Mouse (Mus musculus) forebrain, embryonic 16.5 days (tissue): ENCODE measurements around the gene Sytl3. TPM values are rescaled to one million over a fixed set of nuclear protein-coding genes. Genes with fewer than 3 reads are reported as not detected.
"Not testable (repeated sequence)": the region's sequence is repeated elsewhere in the genome, so short reads cannot be mapped to it uniquely, and the experiment has no call there.

Experiments
- ATAC-seq: fragments of 200-750 bp; cut with Nextera tagmentation; 2 replicates; pipeline ENCODE4 v1.8.0; 2017; ENCODE audit warnings: mild to moderate bottlenecking, moderate library complexity
- H3K27ac ChIP-seq: fragments of 300-500 bp; sonication (generic); 2 replicates; pipeline ENCODE4 v1.5.1; 2014; ENCODE audit warnings: low read length, control low read depth
- H3K27me3 ChIP-seq: fragments of 300-500 bp; sonication (generic); replicated peaks from 2 replicates; pipeline ENCODE4 v1.6.1; 2014; ENCODE audit warnings: low read length; ENCODE audit not compliant: control insufficient read depth, insufficient read depth
- H3K36me3 ChIP-seq: fragments of 300-500 bp; sonication (generic); 2 replicates; pipeline ENCODE4 v1.6.1; 2014; ENCODE audit not compliant: control insufficient read depth, insufficient read depth
- H3K4me1 ChIP-seq: fragments of 300-500 bp; sonication (generic); replicated peaks from 2 replicates; pipeline ENCODE4 v1.6.1; 2014; ENCODE audit warnings: low read length; ENCODE audit not compliant: control insufficient read depth, insufficient read depth
- H3K4me2 ChIP-seq: fragments of 300-500 bp; sonication (generic); 2 replicates; pipeline ENCODE4 v1.6.1; 2014; ENCODE audit warnings: mild to moderate bottlenecking, low read length, control low read depth
- H3K4me3 ChIP-seq: fragments of 300-500 bp; sonication (generic); replicated peaks from 2 replicates; pipeline ENCODE4 v1.5.1; 2014; ENCODE audit warnings: mild to moderate bottlenecking, low read length, control low read depth
- H3K9ac ChIP-seq: fragments of 300-500 bp; sonication (generic); replicated peaks from 2 replicates; pipeline ENCODE4 v1.6.1; 2014; ENCODE audit warnings: low read depth, low read length, control low read depth
- H3K9me3 ChIP-seq: fragments of 300-500 bp; sonication (generic); 2 replicates; pipeline ENCODE4 v1.6.1; 2016; ENCODE audit warnings: low read length; ENCODE audit not compliant: control insufficient read depth
- WGBS: fragments of 180-500 bp; shearing (Covaris S2); extraction: QIAGEN DNeasy Blood & Tissue Kit; methylation state at CpG from one replicate; pipeline ENCODE4 v1.1.7; 2014; 5-methylcytosine and 5-hydroxymethylcytosine counted together
- polyA plus RNA-seq: library from polyadenylated mRNA; unstranded; fragments of >200 nt; fragmentation: Nextera tagmentation; extraction: Ambion mirVana; gene quantifications from 2 replicates; pipeline ENCODE4 v1.2.1, GENCODE M21; 2015

The Sytl3 gene
- polyA plus RNA-seq, 1 experiment from 2014 or later: 0.30 TPM

DNA sequence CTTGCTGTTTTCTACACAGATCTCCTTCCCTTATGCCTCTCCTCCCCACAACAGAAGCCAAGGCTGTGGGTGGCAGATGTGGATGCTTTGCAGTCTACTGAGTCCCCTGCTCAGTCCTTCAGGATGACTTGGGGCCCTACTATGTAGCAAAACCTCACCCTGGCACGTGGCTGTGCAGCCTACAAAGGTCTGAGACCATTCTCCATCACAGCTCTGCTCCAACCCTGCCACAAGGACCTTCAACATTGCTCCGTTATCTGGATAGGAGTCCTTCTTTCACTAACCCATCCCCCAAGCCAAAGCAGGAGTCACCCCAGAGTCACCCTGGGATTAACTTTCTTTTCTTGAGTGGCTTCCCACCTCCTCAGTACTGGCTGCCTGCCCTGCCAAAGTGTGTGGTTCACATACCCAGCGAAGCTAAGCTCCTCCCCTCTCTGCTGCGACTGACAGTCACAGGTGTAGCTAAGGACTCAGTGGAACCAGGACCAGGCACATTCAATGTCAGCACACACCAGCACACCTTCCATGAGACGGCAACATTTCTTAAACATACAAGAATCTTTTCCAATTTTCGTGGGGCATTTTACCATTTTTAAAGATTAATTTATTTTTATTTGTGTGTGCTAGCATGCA is 33.9 kb upstream of the Sytl3 start:
- not testable (repeated sequence) for H3K27me3 ChIP-seq, ATAC-seq, H3K9ac ChIP-seq, H3K4me1 ChIP-seq, H3K27ac ChIP-seq, H3K4me3 ChIP-seq, H3K9me3 ChIP-seq, H3K36me3 ChIP-seq, H3K4me2 ChIP-seq
- WGBS: 43% methylated on average over 1 of the region's 6 CpGs

DNA sequence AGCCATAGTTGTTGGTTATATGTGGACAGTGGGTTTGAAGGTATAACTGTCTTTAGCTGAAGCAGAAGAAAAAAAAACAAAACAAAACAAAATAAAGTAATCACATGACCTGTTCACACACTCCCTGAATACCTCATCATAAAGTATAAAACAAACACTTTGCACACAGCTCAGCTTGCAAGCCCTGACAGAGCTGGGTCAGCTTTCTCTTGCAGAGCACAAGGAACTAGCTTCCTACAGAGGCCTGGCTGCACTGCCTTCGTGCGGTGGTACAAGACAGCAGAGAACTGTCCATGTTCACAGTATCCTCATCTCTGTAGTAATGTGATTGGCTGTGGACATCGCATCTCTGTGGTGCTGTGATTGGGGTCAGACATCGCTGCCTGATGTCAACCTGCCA is 28.5 kb upstream of the Sytl3 start:
- ATAC-seq, H3K27ac ChIP-seq, H3K4me1 ChIP-seq, H3K4me2 ChIP-seq, H3K4me3 ChIP-seq, H3K27me3 ChIP-seq, H3K36me3 ChIP-seq, H3K9ac ChIP-seq, H3K9me3 ChIP-seq: not testable (repeated sequence)
- WGBS: 95% methylated on average over 4 of the region's 4 CpGs

DNA sequence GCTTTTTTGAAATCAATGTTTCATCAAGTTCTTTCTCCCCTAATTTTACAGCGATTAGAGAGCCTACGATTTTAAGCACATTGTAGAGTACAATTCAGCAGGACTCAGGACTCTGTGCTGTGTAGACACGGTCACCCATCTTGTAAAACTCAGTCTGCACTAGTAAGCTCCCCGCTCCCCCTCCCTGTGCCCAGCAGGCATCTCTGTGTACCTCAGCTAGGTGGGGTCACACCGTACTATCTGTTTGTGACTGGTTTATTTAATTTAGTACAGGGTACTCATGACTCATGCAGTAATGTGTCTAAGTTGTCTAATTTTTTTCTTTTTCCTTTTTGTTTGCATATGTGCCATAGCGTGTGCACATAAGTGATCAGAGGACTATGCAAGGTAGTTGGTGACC is 26.0 kb upstream of the Sytl3 start:
- H3K4me1 ChIP-seq, H3K36me3 ChIP-seq, H3K27ac ChIP-seq, H3K4me3 ChIP-seq, H3K27me3 ChIP-seq, H3K9ac ChIP-seq, H3K4me2 ChIP-seq, H3K9me3 ChIP-seq, ATAC-seq: not testable (repeated sequence)
- WGBS: 80% methylated on average over 6 of the region's 6 CpGs

DNA sequence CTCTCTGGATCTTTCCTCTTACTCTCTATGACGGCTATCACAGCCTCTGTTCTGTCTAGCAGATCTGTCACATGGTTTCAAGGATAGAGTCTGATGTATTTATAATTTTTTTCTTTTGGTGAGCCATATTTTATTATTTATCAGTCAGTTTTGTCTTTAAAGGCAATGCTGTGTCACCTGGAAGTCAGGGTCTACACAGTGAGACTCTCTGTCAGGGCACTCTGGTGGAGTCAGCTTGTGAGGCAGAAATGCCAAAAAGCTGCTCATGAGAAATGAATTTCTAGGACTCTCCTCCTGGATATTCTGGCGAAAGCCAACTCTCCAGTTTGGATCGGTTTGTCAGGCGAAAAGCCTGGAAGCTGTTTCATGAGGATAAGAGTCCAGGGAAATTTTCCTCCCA is 23.1 kb upstream of the Sytl3 start:
- 100% methylated on average over 1 of the region's 4 CpGs for WGBS
- not testable (repeated sequence) for H3K9me3 ChIP-seq, H3K4me3 ChIP-seq, H3K4me2 ChIP-seq, H3K9ac ChIP-seq, H3K4me1 ChIP-seq, ATAC-seq, H3K36me3 ChIP-seq, H3K27ac ChIP-seq, H3K27me3 ChIP-seq

DNA sequence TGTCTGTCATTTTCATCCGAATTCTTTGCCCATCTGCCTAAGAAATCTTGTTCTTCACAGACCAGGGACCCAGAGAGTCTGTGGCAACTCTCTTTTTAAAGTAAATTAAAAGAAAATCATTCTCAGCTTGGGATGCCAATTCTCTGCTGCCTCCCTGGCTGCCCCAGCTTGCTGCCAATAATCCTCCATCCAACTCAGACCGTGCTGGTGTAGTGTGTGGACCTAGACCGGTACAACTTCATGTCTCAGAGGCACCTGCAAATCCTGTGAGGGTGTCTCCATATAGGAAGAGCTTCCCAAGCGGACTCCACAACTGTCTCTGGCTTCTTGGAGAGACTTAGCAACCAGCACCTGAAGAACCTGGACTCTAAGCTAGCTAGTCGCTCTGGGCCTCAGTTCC is 22.0 kb upstream of the Sytl3 start:
- Histone ChIP-seq H3K4me2 (no peak overlapping the region), H3K4me1 (no peaks in the 10 kb centered on the region), H3K27me3 (no peaks in the 10 kb centered on the region), H3K27ac (no peak overlapping the region), H3K9ac (no peak overlapping the region), H3K9me3 (no peaks in the 10 kb centered on the region), H3K36me3 (no peaks in the 10 kb centered on the region), H3K4me3 (no peak overlapping the region)
- ATAC-seq: no peak
- 86% methylated on average over 5 of the region's 5 CpGs for WGBS

DNA sequence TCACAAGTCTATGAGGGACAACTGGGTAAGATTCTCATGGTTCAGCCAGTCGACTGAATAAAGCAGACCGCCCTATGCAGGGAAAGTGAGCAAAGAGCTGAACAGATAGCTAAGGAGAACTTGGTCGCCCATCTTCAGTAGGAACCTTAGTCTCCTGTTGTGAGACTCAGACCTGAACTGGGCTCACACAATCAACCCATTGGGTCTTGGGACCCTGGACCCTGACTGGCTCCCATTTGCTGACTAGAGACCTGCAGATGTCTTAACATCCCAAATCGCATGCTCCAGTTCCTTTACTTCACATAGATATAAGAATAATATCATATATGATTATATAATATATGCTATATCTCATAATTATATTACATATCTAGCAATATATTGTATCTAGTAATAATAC is 21.5 kb upstream of the Sytl3 start:
- H3K27ac ChIP-seq, H3K9me3 ChIP-seq, H3K36me3 ChIP-seq, H3K4me2 ChIP-seq, H3K9ac ChIP-seq, ATAC-seq, H3K27me3 ChIP-seq, H3K4me3 ChIP-seq, H3K4me1 ChIP-seq: not testable (repeated sequence)
- 98% methylated on average over 3 of the region's 4 CpGs for WGBS

DNA sequence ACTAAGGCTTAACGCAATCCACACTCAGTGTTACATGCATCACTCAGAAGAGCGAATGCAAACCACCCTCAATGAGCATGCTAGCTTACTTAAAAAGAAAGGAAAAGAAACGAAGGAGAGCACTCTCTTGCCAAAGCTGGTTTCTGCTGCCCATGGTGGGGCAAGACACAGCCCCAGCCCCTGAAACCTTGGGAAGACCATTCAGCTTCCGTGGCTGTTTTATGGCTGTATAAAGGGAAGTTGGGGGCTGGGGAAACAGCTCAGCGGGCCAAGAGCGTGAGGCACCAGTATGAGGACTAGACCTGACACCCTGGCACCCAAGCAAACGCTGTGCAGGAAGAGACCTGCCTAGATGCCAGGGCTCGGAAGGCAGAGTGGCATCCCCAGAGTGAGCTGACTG is 20.4 kb upstream of the Sytl3 start:
- H3K27ac ChIP-seq, H3K9me3 ChIP-seq, H3K36me3 ChIP-seq, H3K4me1 ChIP-seq, H3K4me2 ChIP-seq, H3K4me3 ChIP-seq, H3K27me3 ChIP-seq, H3K9ac ChIP-seq, ATAC-seq: not testable (repeated sequence)
- 86% methylated on average over 8 of the region's 8 CpGs for WGBS

DNA sequence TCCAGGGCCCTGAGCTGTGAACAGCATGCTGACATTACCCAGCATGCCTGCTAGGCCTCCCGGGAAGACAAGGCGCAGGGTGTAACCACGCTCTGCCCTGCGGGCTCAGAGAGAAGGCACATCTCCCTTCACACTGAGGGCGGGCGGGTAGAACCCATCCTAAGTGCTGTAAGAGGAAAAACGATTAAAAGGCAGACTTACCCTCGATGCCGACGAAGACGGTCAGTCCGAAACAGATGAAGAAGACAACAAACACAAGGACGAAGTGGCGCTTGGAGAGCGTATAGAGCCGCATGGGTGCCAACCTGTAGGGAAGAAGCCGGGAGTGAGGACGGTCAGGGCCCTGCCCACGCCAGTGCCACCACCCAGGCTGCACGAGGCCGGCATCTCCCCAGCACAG is 19.4 kb upstream of the Sytl3 start:
- not testable (repeated sequence) for H3K4me1 ChIP-seq, H3K36me3 ChIP-seq, ATAC-seq, H3K4me3 ChIP-seq, H3K9me3 ChIP-seq, H3K9ac ChIP-seq, H3K27ac ChIP-seq, H3K27me3 ChIP-seq, H3K4me2 ChIP-seq
- 93% methylated on average over 15 of the region's 21 CpGs for WGBS

DNA sequence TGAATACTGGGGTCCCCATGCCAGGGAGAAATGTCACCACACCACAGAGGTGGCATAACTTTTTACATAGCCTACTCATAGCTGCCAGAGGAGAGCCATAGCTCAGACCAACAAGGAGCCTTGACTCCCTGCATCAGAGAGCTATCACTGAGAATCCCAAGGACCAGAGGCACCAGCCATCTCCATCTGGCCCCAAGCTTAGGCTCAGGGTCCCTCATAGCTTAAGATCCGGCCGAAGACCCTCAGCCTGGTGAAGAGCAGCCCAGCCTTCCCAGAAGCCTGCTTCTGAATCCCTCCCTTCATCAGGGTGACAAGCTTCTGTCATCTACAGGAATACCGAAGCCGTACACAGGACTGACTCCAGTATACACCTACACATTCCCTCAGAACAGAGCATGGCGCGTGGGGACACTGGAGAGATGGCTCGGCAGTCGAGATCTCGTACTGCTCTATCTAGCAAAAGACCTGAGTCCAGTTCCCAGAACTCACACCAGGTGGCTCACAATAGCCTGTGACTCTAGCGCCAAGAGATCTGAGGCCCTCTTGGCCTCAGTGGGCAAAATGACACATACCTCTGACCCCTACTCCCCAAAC is 18.8 kb upstream of the Sytl3 start:
- not testable (repeated sequence) for H3K27ac ChIP-seq, H3K9me3 ChIP-seq, ATAC-seq, H3K4me1 ChIP-seq, H3K9ac ChIP-seq, H3K27me3 ChIP-seq, H3K36me3 ChIP-seq, H3K4me2 ChIP-seq, H3K4me3 ChIP-seq
- WGBS: 96% methylated on average over 10 of the region's 10 CpGs
